8 mouse cellular contexts compared by ENCODE assay signal in genomic region chr2:65189346-65189745, GRCm38 (mm10). TPM values are rescaled to one million over a fixed set of nuclear protein-coding genes. Genes with fewer than 3 reads are reported as not detected.
DNase-seq lines count a peak whose midpoint lies in the region; ATAC-seq and TF ChIP-seq lines count a peak whose summit lies in the region.

No protein-coding gene starts in this region.

- no peak overlapping the region for H3K4me3 ChIP-seq in embryonic facial prominence, embryonic 14.5 days (ENCODE audit: low read depth, low read length)
- H3K4me3 ChIP-seq in intestine, embryonic 14.5 days (ENCODE audit: low read depth, low read length): no peak overlapping the region
- H3K4me3 ChIP-seq in lung, embryonic 14.5 days (ENCODE audit: low read depth, low read length): no peak overlapping the region
- H3K4me3 ChIP-seq in stomach, embryonic 16.5 days (replicated peaks; ENCODE audit: low read length): no peak overlapping the region
- H3K4me3 ChIP-seq in midbrain, embryonic 14.5 days (replicated peaks; ENCODE audit: low read depth, low read length): no peak overlapping the region
- no peak overlapping the region for H3K4me3 ChIP-seq in midbrain, embryonic 15.5 days

- DNase-seq in CD8-positive naive resting alpha-beta T cell, adult 2 months (ENCODE audit: low read depth in 2 of 2, low spot score in 2 of 2): peak; percentile 48 to 50
- DNase-seq in embryonic facial prominence, embryonic 14.5 days (ENCODE audit: low spot score): peak; percentile 45
- DNase-seq in intestine, embryonic 14.5 days (ENCODE audit: low spot score): no peak
- peak; percentile 62 for DNase-seq in lung, embryonic 14.5 days
- no peak for DNase-seq in right cerebral cortex, adult 2 months (ENCODE audit: low spot score in 2 of 2)
- no peak for DNase-seq in midbrain, embryonic 14.5 days

- 0 out of 2 replicates have a peak, but pooled peaks have one; percentile 15 for ATAC-seq in embryonic facial prominence, embryonic 14.5 days (ENCODE audit: low read depth)
- no peak for ATAC-seq in intestine, embryonic 14.5 days (replicated peaks; ENCODE audit: low FRiP score, low TSS enrichment, low read depth)
- peak; percentile 79; the same call in 1 of the 2 replicates for ATAC-seq in lung, embryonic 14.5 days (ENCODE audit: insufficient read depth)
- ATAC-seq in stomach, embryonic 16.5 days (ENCODE audit: insufficient read depth, low FRiP score): peak; percentile 61
- ATAC-seq in midbrain, embryonic 14.5 days (ENCODE audit: low FRiP score, low TSS enrichment): no peak
- ATAC-seq in midbrain, embryonic 15.5 days (replicated peaks): no peak

- no peaks in the 10 kb centered on the region for H3K9me3 ChIP-seq in embryonic facial prominence, embryonic 14.5 days (ENCODE audit: control insufficient read depth, low read length)
- H3K9me3 ChIP-seq in intestine, embryonic 14.5 days (ENCODE audit: control insufficient read depth, low read length): no peaks in the 10 kb centered on the region
- H3K9me3 ChIP-seq in lung, embryonic 14.5 days (ENCODE audit: low read depth, low read length): no peaks in the 10 kb centered on the region
- no peaks in the 10 kb centered on the region for H3K9me3 ChIP-seq in stomach, embryonic 16.5 days (replicated peaks; ENCODE audit: control insufficient read depth, low read length)
- no peaks in the 10 kb centered on the region for H3K9me3 ChIP-seq in midbrain, embryonic 14.5 days (ENCODE audit: control insufficient read depth, low read length)
- H3K9me3 ChIP-seq in midbrain, embryonic 15.5 days: no peaks in the 10 kb centered on the region

- no peak overlapping the region for H3K27ac ChIP-seq in embryonic facial prominence, embryonic 14.5 days (replicated peaks; ENCODE audit: low read depth, low read length)
- H3K27ac ChIP-seq in intestine, embryonic 14.5 days (ENCODE audit: low read depth): peak overlapping the region; percentile 18; the same call in 1 of the 2 replicates
- 0 out of 2 replicates have a peak overlapping the region, but pooled peaks have one; percentile 24 for H3K27ac ChIP-seq in lung, embryonic 14.5 days (ENCODE audit: low read depth)
- H3K27ac ChIP-seq in stomach, embryonic 16.5 days (ENCODE audit: low read length): peak overlapping the region; percentile 56
- no peak overlapping the region for H3K27ac ChIP-seq in midbrain, embryonic 14.5 days (replicated peaks; ENCODE audit: low read depth, low read length)
- H3K27ac ChIP-seq in midbrain, embryonic 15.5 days: no peak overlapping the region

- WGBS in embryonic facial prominence, embryonic 14.5 days: 48% methylated on average over 7 of the region's 7 CpGs
- 40% methylated on average over 7 of the region's 7 CpGs for WGBS in intestine, embryonic 14.5 days
- 47% methylated on average over 7 of the region's 7 CpGs for WGBS in lung, embryonic 14.5 days
- WGBS in stomach, embryonic 16.5 days: 50% methylated on average over 7 of the region's 7 CpGs
- WGBS in midbrain, embryonic 14.5 days: 77% methylated on average over 7 of the region's 7 CpGs
- WGBS in midbrain, embryonic 15.5 days: 72% methylated on average over 7 of the region's 7 CpGs

- H3K4me2 ChIP-seq in embryonic facial prominence, embryonic 14.5 days (ENCODE audit: low read depth, low read length): no peak overlapping the region
- H3K4me2 ChIP-seq in intestine, embryonic 14.5 days (ENCODE audit: low read length): no peak overlapping the region
- no peak overlapping the region for H3K4me2 ChIP-seq in lung, embryonic 14.5 days
- H3K4me2 ChIP-seq in stomach, embryonic 16.5 days (ENCODE audit: low read depth, low read length): no peak overlapping the region
- no peak overlapping the region for H3K4me2 ChIP-seq in midbrain, embryonic 14.5 days (ENCODE audit: low read length)
- no peak overlapping the region for H3K4me2 ChIP-seq in midbrain, embryonic 15.5 days

- peaks cover 5% of the 10 kb centered on the region; the same call in 1 of the 2 replicates for H3K4me1 ChIP-seq in embryonic facial prominence, embryonic 14.5 days (ENCODE audit: control insufficient read depth, insufficient read depth, low read length)
- peaks cover 30% of the 10 kb centered on the region for H3K4me1 ChIP-seq in intestine, embryonic 14.5 days (replicated peaks; ENCODE audit: control insufficient read depth, insufficient read depth, low read length)
- peaks cover 15% of the 10 kb centered on the region; the same call in 1 of the 2 replicates for H3K4me1 ChIP-seq in lung, embryonic 14.5 days (ENCODE audit: insufficient read depth)
- H3K4me1 ChIP-seq in stomach, embryonic 16.5 days (ENCODE audit: control insufficient read depth, insufficient read depth, low read length): peaks cover 19% of the 10 kb centered on the region
- no peaks in the 10 kb centered on the region for H3K4me1 ChIP-seq in midbrain, embryonic 14.5 days (ENCODE audit: control insufficient read depth, insufficient read depth, low read length)
- no peaks in the 10 kb centered on the region for H3K4me1 ChIP-seq in midbrain, embryonic 15.5 days

- no peaks in the 10 kb centered on the region for H3K36me3 ChIP-seq in embryonic facial prominence, embryonic 14.5 days (ENCODE audit: control insufficient read depth, insufficient read depth, low read length)
- H3K36me3 ChIP-seq in intestine, embryonic 14.5 days (ENCODE audit: control insufficient read depth, insufficient read depth, low read length): no peaks in the 10 kb centered on the region
- no peaks in the 10 kb centered on the region for H3K36me3 ChIP-seq in lung, embryonic 14.5 days (ENCODE audit: insufficient read depth)
- H3K36me3 ChIP-seq in stomach, embryonic 16.5 days (ENCODE audit: control insufficient read depth, insufficient read depth, low read length): no peaks in the 10 kb centered on the region
- no peaks in the 10 kb centered on the region for H3K36me3 ChIP-seq in midbrain, embryonic 14.5 days (ENCODE audit: control insufficient read depth, insufficient read depth, low read length)
- no peaks in the 10 kb centered on the region for H3K36me3 ChIP-seq in midbrain, embryonic 15.5 days (replicated peaks)

- TF ChIP-seq CTCF in lung, embryonic 14.5 days (IDR thresholded peaks at IDR 0.05; ENCODE audit: low read depth): no peak

- no peaks in the 10 kb centered on the region for H3K27me3 ChIP-seq in embryonic facial prominence, embryonic 14.5 days (replicated peaks; ENCODE audit: control insufficient read depth, insufficient read depth, low read length)
- H3K27me3 ChIP-seq in intestine, embryonic 14.5 days (replicated peaks; ENCODE audit: control insufficient read depth, insufficient read depth, low read length): no peaks in the 10 kb centered on the region
- no peaks in the 10 kb centered on the region for H3K27me3 ChIP-seq in lung, embryonic 14.5 days (ENCODE audit: insufficient read depth, low read length)
- no peaks in the 10 kb centered on the region for H3K27me3 ChIP-seq in stomach, embryonic 16.5 days (ENCODE audit: control insufficient read depth, insufficient read depth, low read length)
- H3K27me3 ChIP-seq in midbrain, embryonic 14.5 days (ENCODE audit: control insufficient read depth, insufficient read depth, low read length): no peaks in the 10 kb centered on the region
- no peaks in the 10 kb centered on the region for H3K27me3 ChIP-seq in midbrain, embryonic 15.5 days (replicated peaks)

- H3K9ac ChIP-seq in embryonic facial prominence, embryonic 14.5 days (ENCODE audit: low read depth, low read length): no peak overlapping the region
- H3K9ac ChIP-seq in intestine, embryonic 14.5 days (ENCODE audit: low read length): no peak overlapping the region
- no peak overlapping the region for H3K9ac ChIP-seq in lung, embryonic 14.5 days
- no peak overlapping the region for H3K9ac ChIP-seq in stomach, embryonic 16.5 days (ENCODE audit: low read length)
- no peak overlapping the region for H3K9ac ChIP-seq in midbrain, embryonic 14.5 days (replicated peaks; ENCODE audit: low read length)
- no peak overlapping the region for H3K9ac ChIP-seq in midbrain, embryonic 15.5 days

RNA-seq across cellular contexts. Expression of gene Cobll1, which starts 49.9 kb away (rescaled TPM):
- 3.5 and 4.1 TPM in 2 replicates for polyA plus RNA-seq in embryonic facial prominence, embryonic 14.5 days (2014; fragmentation: Nextera tagmentation; extraction: Ambion mirVana)
- 19.9 and 20.4 TPM in 2 replicates for polyA plus RNA-seq in intestine, embryonic 14.5 days (2014; fragmentation: Nextera tagmentation; extraction: Ambion mirVana)
- 9.0 and 10.7 TPM in 2 replicates for polyA plus RNA-seq in lung, embryonic 14.5 days (2014; fragmentation: Nextera tagmentation; extraction: Ambion mirVana)
- 17.1 and 19.3 TPM in 2 replicates for polyA plus RNA-seq in stomach, embryonic 16.5 days (2015; fragmentation: Nextera tagmentation; extraction: Ambion mirVana)
- 1.9 and 3.5 TPM in 2 replicates for polyA plus RNA-seq in midbrain, embryonic 14.5 days (2014; fragmentation: Nextera tagmentation; extraction: Ambion mirVana)
- polyA plus RNA-seq in midbrain, embryonic 15.5 days (2015; fragmentation: Nextera tagmentation; extraction: Ambion mirVana): 3.1 and 3.4 TPM in 2 replicates

Comparison
In these comparisons a context has a peak if more than half of its experiments do, and no peak if none do; other contexts are left out.
1. DNase-seq: peak in CD8-positive naive resting alpha-beta T cell, adult 2 months (2 of 2), embryonic facial prominence, embryonic 14.5 days (single experiment) and lung, embryonic 14.5 days (single experiment); none in intestine, embryonic 14.5 days (single experiment), right cerebral cortex, adult 2 months (0 of 2) and midbrain, embryonic 14.5 days (single experiment).
2. ATAC-seq: peak in embryonic facial prominence, embryonic 14.5 days (single experiment), lung, embryonic 14.5 days (single experiment) and stomach, embryonic 16.5 days (single experiment); none in intestine, embryonic 14.5 days (single experiment), midbrain, embryonic 14.5 days (single experiment) and midbrain, embryonic 15.5 days (single experiment).
3. H3K27ac ChIP-seq: peak in intestine, embryonic 14.5 days (single experiment), lung, embryonic 14.5 days (single experiment) and stomach, embryonic 16.5 days (single experiment); none in embryonic facial prominence, embryonic 14.5 days (single experiment), midbrain, embryonic 14.5 days (single experiment) and midbrain, embryonic 15.5 days (single experiment).